ENCODE assay signal across 26 mouse cellular contexts in genomic region chr11:105316121-105316520, GRCm38 (mm10). TPM values are rescaled to one million over a fixed set of nuclear protein-coding genes. Genes with fewer than 3 reads are reported as not detected.
DNase-seq lines count a peak whose midpoint lies in the region; ATAC-seq and TF ChIP-seq lines count a peak whose summit lies in the region.
"Had no signal": no experiment of that assay in that cellular context is flagged by ENCODE, and none has a peak within 500 bp of the region (broad histone marks: within the 10 kb centered on the region; RNA-seq: fewer than 3 reads in every experiment).

No protein-coding gene starts in this region.

- ATAC-seq in forebrain, embryonic 11.5 days (replicated peaks; ENCODE audit: low FRiP score): no peak
- ATAC-seq in midbrain, postnatal 0 days (ENCODE audit: low FRiP score): no peak
- ATAC-seq: forebrain, embryonic 13.5 days; forebrain, embryonic 16.5 days; intestine, embryonic 15.5 days had no signal

- H3K9me3 ChIP-seq in forebrain, embryonic 10.5 days: 0 out of 2 replicates have a peak, but pooled peaks cover 3% of the 10 kb centered on the region
- H3K9me3 ChIP-seq in forebrain, embryonic 11.5 days (ENCODE audit: control insufficient read depth, low read length): no peaks in the 10 kb centered on the region
- no peaks in the 10 kb centered on the region for H3K9me3 ChIP-seq in heart, embryonic 10.5 days
- no peaks in the 10 kb centered on the region; the same call in 1 of the 2 replicates for H3K9me3 ChIP-seq in midbrain, embryonic 10.5 days (replicated peaks)
- H3K9me3 ChIP-seq in midbrain, postnatal 0 days (ENCODE audit: low read length): no peaks in the 10 kb centered on the region
- H3K9me3 ChIP-seq: G1E; heart, embryonic 15.5 days; hindbrain, embryonic 13.5 days; intestine, embryonic 15.5 days had no signal

- peaks cover 30% of the 10 kb centered on the region for H3K36me3 ChIP-seq in forebrain, embryonic 10.5 days (replicated peaks)
- H3K36me3 ChIP-seq in forebrain, embryonic 11.5 days (ENCODE audit: control insufficient read depth, insufficient read depth, low read length): no peaks in the 10 kb centered on the region
- H3K36me3 ChIP-seq in heart, embryonic 10.5 days: peaks cover 8% of the 10 kb centered on the region; the same call in 1 of the 2 replicates
- H3K36me3 ChIP-seq in midbrain, embryonic 10.5 days: peaks cover 12% of the 10 kb centered on the region
- no peaks in the 10 kb centered on the region for H3K36me3 ChIP-seq in midbrain, postnatal 0 days (ENCODE audit: insufficient read depth, low read length)
- H3K36me3 ChIP-seq: G1E; heart, embryonic 15.5 days; hindbrain, embryonic 13.5 days; intestine, embryonic 15.5 days had no signal

- 96% methylated on average over 4 of the region's 4 CpGs for WGBS in forebrain, embryonic 10.5 days
- WGBS in forebrain, embryonic 11.5 days: 97% methylated on average over 4 of the region's 4 CpGs
- 91% methylated on average over 4 of the region's 4 CpGs for WGBS in heart, embryonic 10.5 days
- 91% methylated on average over 4 of the region's 4 CpGs for WGBS in midbrain, embryonic 10.5 days
- whole genome bisulfite sequencing in midbrain, postnatal 0 days: 95% methylated on average over 4 of the region's 4 CpGs

- peaks cover 50% of the 10 kb centered on the region for H3K4me1 ChIP-seq in forebrain, embryonic 10.5 days
- H3K4me1 ChIP-seq in forebrain, embryonic 11.5 days (replicated peaks; ENCODE audit: control insufficient read depth, insufficient read depth, low read length): peaks cover 19% of the 10 kb centered on the region
- H3K4me1 ChIP-seq in heart, embryonic 10.5 days: peaks cover 51% of the 10 kb centered on the region
- H3K4me1 ChIP-seq in midbrain, embryonic 10.5 days: peaks cover 51% of the 10 kb centered on the region
- peaks cover 7% of the 10 kb centered on the region for H3K4me1 ChIP-seq in midbrain, postnatal 0 days (ENCODE audit: insufficient read depth, low read length)

- no peak overlapping the region for H3K4me2 ChIP-seq in forebrain, embryonic 11.5 days (ENCODE audit: low read depth, low read length, severe bottlenecking)
- no peak overlapping the region for H3K4me2 ChIP-seq in midbrain, postnatal 0 days (ENCODE audit: low read depth, low read length, poor library complexity, severe bottlenecking)
- H3K4me2 ChIP-seq: forebrain, embryonic 13.5 days; heart, embryonic 12.5 days; heart, embryonic 15.5 days; hindbrain, embryonic 13.5 days; intestine, embryonic 15.5 days had no signal

- no peak overlapping the region for H3K9ac ChIP-seq in forebrain, embryonic 11.5 days (ENCODE audit: low read length)
- no peak overlapping the region for H3K9ac ChIP-seq in midbrain, postnatal 0 days (replicated peaks; ENCODE audit: low read length, poor library complexity, severe bottlenecking)
- H3K9ac ChIP-seq: forebrain, embryonic 13.5 days; heart, embryonic 12.5 days; heart, embryonic 15.5 days; intestine, embryonic 15.5 days had no signal

- H3K27me3 ChIP-seq in forebrain, embryonic 10.5 days (ENCODE audit: poor library complexity, severe bottlenecking): no peaks in the 10 kb centered on the region
- H3K27me3 ChIP-seq in forebrain, embryonic 11.5 days (ENCODE audit: control insufficient read depth, insufficient read depth, low read length): no peaks in the 10 kb centered on the region
- no peaks in the 10 kb centered on the region for H3K27me3 ChIP-seq in heart, embryonic 10.5 days (ENCODE audit: insufficient read depth, poor library complexity, severe bottlenecking)
- no peaks in the 10 kb centered on the region for H3K27me3 ChIP-seq in midbrain, embryonic 10.5 days (ENCODE audit: low read depth, poor library complexity, severe bottlenecking)
- no peaks in the 10 kb centered on the region for H3K27me3 ChIP-seq in midbrain, postnatal 0 days (ENCODE audit: insufficient read depth, low read length)
- H3K27me3 ChIP-seq: CH12.LX; forebrain, embryonic 13.5 days; heart, embryonic 12.5 days; heart, embryonic 15.5 days; hindbrain, embryonic 13.5 days; intestine, embryonic 15.5 days; Patski had no signal

- no peak for DNase-seq in forebrain, embryonic 10.5 days (ENCODE audit: extremely low spot score, low spot score)
- DNase-seq in forebrain, embryonic 11.5 days (ENCODE audit: low spot score): no peak
- no peak for DNase-seq in heart, embryonic 10.5 days (ENCODE audit: low spot score)
- DNase-seq in heart, adult 9 months (ENCODE audit: low spot score in 2 of 2): no peak
- no peak for DNase-seq in midbrain, embryonic 10.5 days (ENCODE audit: low spot score)
- DNase-seq in midbrain, postnatal 0 days (ENCODE audit: low spot score): no peak
- DNase-seq: adrenal gland, postnatal 10 days; adrenal gland, postnatal 36 days; B cell, adult 2 months; cerebellum, adult 18-20 months; cerebellum, adult 9-10 months; cerebellum, postnatal 14 days; gastrocnemius, postnatal 14 days; heart, adult 2 months; heart, postnatal 10 days; heart, postnatal 36 days; kidney, adult 11 months had no signal

- peak overlapping the region; percentile 13; the same call in 1 of the 2 replicates for H3K27ac ChIP-seq in forebrain, embryonic 10.5 days
- H3K27ac ChIP-seq in forebrain, embryonic 11.5 days (ENCODE audit: low read depth, low read length): no peak overlapping the region
- peak overlapping the region; percentile 39; the same call in 1 of the 2 replicates for H3K27ac ChIP-seq in heart, embryonic 10.5 days
- peak overlapping the region; percentile 81; the same call in 1 of the 2 replicates for H3K27ac ChIP-seq in midbrain, embryonic 10.5 days (replicated peaks)
- no peak overlapping the region for H3K27ac ChIP-seq in midbrain, postnatal 0 days (ENCODE audit: low read depth, low read length)
- H3K27ac ChIP-seq: forebrain, embryonic 13.5 days; heart, adult 2 months; heart, embryonic 15.5 days; hindbrain, embryonic 13.5 days; intestine, embryonic 15.5 days had no signal

- no peak overlapping the region for H3K4me3 ChIP-seq in forebrain, embryonic 10.5 days
- H3K4me3 ChIP-seq in forebrain, embryonic 11.5 days (ENCODE audit: low read depth, low read length): no peak overlapping the region
- no peak overlapping the region for H3K4me3 ChIP-seq in heart, embryonic 10.5 days
- H3K4me3 ChIP-seq in midbrain, embryonic 10.5 days: no peak overlapping the region
- no peak overlapping the region for H3K4me3 ChIP-seq in midbrain, postnatal 0 days (ENCODE audit: low read depth, low read length)
- H3K4me3 ChIP-seq: forebrain, embryonic 13.5 days; heart, adult 2 months; heart, embryonic 12.5 days; heart, embryonic 15.5 days; hindbrain, embryonic 13.5 days; intestine, embryonic 15.5 days had no signal

- no peak for TF ChIP-seq CTCF in midbrain, postnatal 0 days (IDR thresholded peaks at IDR 0.05)

RNA-seq across cellular contexts. Expression of gene Mrc2, which starts 23.7 kb away (rescaled TPM):
- polyA plus RNA-seq in forebrain, embryonic 10.5 days (2016; fragmentation: Nextera tagmentation; extraction: Ambion mirVana): 19.1 and 20.4 TPM in 2 replicates
- 11.4 and 11.9 TPM in 2 replicates for polyA plus RNA-seq in forebrain, embryonic 11.5 days (2014; fragmentation: Nextera tagmentation; extraction: Ambion mirVana)
- polyA plus RNA-seq in heart, embryonic 10.5 days (2016; fragmentation: Nextera tagmentation; extraction: Ambion mirVana): 10.0 and 14.3 TPM in 2 replicates
- polyA plus RNA-seq in midbrain, embryonic 10.5 days (2016; fragmentation: Nextera tagmentation; extraction: Ambion mirVana): 16.5 and 16.9 TPM in 2 replicates
- 16.8 and 20.5 TPM in 2 replicates for total RNA-seq in midbrain, postnatal 0 days (2014; rRNA removed)
- 3.4 TPM in 2 replicates for polyA plus RNA-seq in midbrain, postnatal 0 days (2015; fragmentation: Nextera tagmentation; extraction: Ambion mirVana)
- polyA plus RNA-seq: G1E had no signal

Comparison
In these comparisons a context has a peak if more than half of its experiments do, and no peak if none do; other contexts are left out.
1. H3K27ac ChIP-seq: peak in forebrain, embryonic 10.5 days (single experiment), heart, embryonic 10.5 days (single experiment) and midbrain, embryonic 10.5 days (single experiment); none in forebrain, embryonic 11.5 days (single experiment) and midbrain, postnatal 0 days (single experiment).